Mouse (Mus musculus): ENCODE data around the gene Gm9821.

DNA sequence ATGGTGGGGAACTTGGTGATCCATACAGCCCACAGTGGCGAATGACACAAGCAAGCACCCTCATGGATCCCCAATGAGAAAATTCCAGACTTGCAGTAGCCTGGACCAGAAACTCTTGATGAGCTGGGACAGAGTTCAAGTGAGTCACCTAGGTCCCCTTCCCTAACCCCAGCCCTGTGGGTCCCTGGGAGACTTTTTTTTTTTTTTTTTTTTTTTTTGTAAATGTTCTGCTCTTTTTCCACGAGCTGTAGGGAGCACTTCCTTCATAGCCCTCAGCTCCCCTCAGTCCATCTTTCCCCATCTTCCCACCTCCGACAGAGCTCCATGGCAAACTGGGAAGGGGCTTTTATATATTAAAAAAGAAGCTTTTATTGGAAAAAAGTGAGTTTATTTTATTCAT, 16.0 kb upstream of the Gm9821 start:
- TF ChIP-seq CTCF (IDR thresholded peaks at IDR 0.05; ENCODE audit: low read depth, low read length) (no peak), POLR2A (IDR thresholded peaks at IDR 0.05; ENCODE audit: extremely low read depth, insufficient read depth, low read length) (no peak)

Measured in liver, adult 2 months (tissue).